Mouse (Mus musculus) left cerebral cortex, adult 2 months (tissue): ENCODE results near the gene Pabpc4. TPM values are rescaled to one million over a fixed set of nuclear protein-coding genes. Genes with fewer than 3 reads are reported as not detected.
"Not testable (repeated sequence)": the region's sequence is repeated elsewhere in the genome, so short reads cannot be mapped to it uniquely, and the experiment has no call there.

Source experiments
- DNase-seq, 2 experiments: peaks; one replicate each; pipeline ENCODE4 v3.0.0; 2021 to 2022; ENCODE audit warnings: low spot score in 2 of 2, mixed read lengths in 1 of 2; ENCODE audit errors: extremely low spot score in 1 of 2
- H3K27ac ChIP-seq: fragments of 200-600 bp; 2 replicates; pipeline ENCODE4 v1.8.1; 2022
- H3K4me3 ChIP-seq: fragments of 200-600 bp; 2 replicates; pipeline ENCODE4 v1.8.1; 2022
- CTCF ChIP-seq: fragments of 200-600 bp; IDR thresholded peaks from 2 replicates; pipeline ENCODE4 v1.8.1; 2022; ENCODE audit warnings: antibody characterized with exemption, mild to moderate bottlenecking, moderate library complexity
- intact Hi-C: fragments of 180-260 bp; cut with DNase I; formaldehyde crosslinking; loops from one replicate; pipeline ENCODE4 v1.15.1; 2025
- total RNA-seq, 2 experiments: library from RNA; stranded (reverse); gene quantifications; 2 replicates each; pipeline ENCODE4 v1.2.3; 2021

The Pabpc4 gene
- total RNA-seq, 2 experiments from 2014 or later: 44.9 to 45.4 TPM

DNA sequence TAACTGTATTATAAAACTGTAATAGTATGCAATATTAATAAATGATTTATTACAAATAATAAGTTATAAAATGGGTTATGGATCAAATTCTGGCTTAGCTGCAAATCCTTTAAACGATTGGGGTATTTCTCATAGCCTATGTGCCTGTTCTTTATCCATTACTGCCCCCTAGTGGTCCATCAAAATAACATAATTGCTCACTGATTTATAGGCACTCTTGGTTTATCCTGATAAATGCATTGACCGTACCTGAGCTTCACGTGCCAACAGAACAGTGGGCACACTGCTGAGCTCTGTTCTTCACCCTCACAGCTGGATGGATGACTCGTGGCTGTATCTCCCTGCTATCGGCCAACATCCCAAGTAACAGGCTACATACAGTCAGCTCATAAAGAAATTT is 7.5 kb upstream of the Pabpc4 start:
- Histone ChIP-seq H3K4me3 (no peak overlapping the region), H3K27ac (no peak overlapping the region)
- peak; percentile 76 for TF ChIP-seq CTCF
- DNase-seq: no peak
- intact Hi-C loops: loop anchor here (1.0 to 5.0 kb wide), 3 partner anchors 35 to 257 kb away; partner anchors contain the start of gene Mycl

DNA sequence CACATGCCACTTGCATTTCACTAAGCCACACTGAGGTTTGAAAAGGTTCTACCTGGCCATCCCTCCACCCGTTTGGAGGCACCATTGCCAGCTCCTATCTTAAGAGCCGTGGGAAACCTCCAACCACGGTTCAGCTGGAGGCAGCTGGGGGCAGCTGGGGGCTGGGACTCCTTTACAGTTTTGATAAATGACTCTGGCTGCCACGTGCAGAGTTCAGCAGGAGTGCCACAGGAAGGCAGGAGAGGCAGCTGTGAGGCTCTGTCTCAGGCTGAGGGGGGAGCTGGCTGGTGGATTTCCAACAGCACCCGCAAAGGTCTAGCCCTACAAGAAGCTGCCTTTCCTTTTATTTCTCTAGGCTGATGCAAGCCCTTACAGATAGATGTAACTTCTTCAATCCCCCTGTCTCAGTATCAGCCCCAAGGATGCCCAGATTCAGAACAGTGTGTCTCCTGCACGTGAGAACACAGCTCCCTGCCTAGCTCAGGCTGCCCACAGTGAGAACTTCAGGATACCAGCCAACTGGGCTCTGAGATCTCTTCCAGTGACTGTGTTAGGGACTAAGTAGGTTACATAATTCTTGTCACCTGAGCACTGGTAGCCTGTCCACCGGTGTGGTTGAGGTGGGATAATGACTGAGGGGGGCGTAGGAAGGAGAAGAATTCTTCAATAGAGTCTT is 1.9 kb upstream of the Pabpc4 start:
- DNase-seq: no peak
- intact Hi-C loops: no loop called here
- Histone ChIP-seq H3K27ac (no peak overlapping the region), H3K4me3 (no peak overlapping the region)
- TF ChIP-seq CTCF: no peak

GRCm38 (mm10) chr4:123271063-123271462 is 8.9 kb downstream of the Pabpc4 start:
- Histone ChIP-seq H3K4me3 (no peak overlapping the region), H3K27ac (no peak overlapping the region)
- no peak; the same call in 1 of the 2 replicates for TF ChIP-seq CTCF
- DNase-seq: no peak
- intact Hi-C loops: no loop called here

- Histone ChIP-seq H3K4me3 (no peak overlapping the region), H3K27ac (no peak overlapping the region)
- DNase-seq: no peak
- intact Hi-C loops: no loop called here
- TF ChIP-seq CTCF: no peak
Observed at GRCm38 (mm10) chr4:123280117-123280516, 18.0 kb downstream of the Pabpc4 start.

DNA sequence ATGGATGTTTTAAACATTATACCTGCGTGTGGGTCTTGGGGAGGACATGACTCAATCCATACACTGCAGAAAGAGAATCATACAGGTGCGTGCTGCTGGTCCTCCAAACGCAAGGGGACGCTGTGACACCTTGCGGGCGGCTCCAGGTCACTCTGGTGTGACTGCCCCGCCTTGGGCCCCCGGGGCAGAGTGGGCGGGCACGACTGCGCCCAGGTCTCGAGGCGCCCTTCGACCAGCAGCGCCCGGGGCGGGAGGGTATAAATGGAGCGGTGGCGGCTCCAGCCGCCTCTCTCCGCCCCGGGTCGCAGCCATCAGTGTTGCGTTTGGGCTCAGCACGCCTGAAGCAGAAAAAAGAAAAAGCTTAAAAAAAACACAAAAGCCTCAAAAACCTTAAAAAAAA is 20.3 kb downstream of the Pabpc4 start:
- peak; percentile 87 to 89 for DNase-seq
- TF ChIP-seq CTCF: peak; percentile 96
- Histone ChIP-seq H3K4me3 (peak overlapping the region; percentile 64), H3K27ac (peak overlapping the region; percentile 81)
- intact Hi-C loops: no loop called here

GRCm38 (mm10) chr4:123282915-123283674 is 20.9 kb downstream of the Pabpc4 start:
- DNase-seq, intact Hi-C loops: not testable (repeated sequence)
- peak overlapping the region; percentile 64 for H3K4me3 ChIP-seq
- H3K27ac ChIP-seq: peak overlapping the region; percentile 44

DNA sequence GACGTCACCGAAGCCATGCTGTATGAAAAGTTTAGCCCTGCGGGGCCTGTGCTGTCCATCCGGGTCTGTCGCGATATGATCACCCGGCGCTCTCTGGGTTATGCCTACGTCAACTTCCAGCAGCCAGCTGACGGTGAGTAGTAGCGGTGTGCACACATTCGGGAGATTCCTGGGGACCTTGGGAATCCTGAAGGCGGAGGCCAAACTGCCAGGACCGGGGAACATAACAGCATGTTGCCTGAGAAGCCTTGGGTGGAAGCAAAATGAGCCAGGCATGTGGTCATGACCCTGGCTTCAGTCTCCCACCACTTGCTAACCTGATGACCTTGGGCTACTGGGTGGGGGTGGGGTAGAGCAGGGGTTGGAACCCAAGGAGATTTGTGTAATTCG is 21.5 kb downstream of the Pabpc4 start:
- intact Hi-C loops, H3K27ac ChIP-seq, DNase-seq: not testable (repeated sequence)

GRCm38 (mm10) chr4:123284731-123285624 is 22.8 kb downstream of the Pabpc4 start:
- intact Hi-C loops: no loop called here
- no peak overlapping the region; the same call in 1 of the 2 replicates for H3K4me3 ChIP-seq
- TF ChIP-seq CTCF: no peak

More for the DNA sequence above, 21.5 kb downstream of the Pabpc4 start:
- peak overlapping the region; percentile 64 for H3K4me3 ChIP-seq

GRCm38 (mm10) chr4:123286790-123287189 is 24.6 kb downstream of the Pabpc4 start:
- no peak for TF ChIP-seq CTCF
- no peak overlapping the region for H3K4me3 ChIP-seq
- no peak for DNase-seq
- no peak overlapping the region for H3K27ac ChIP-seq
- intact Hi-C loops: no loop called here

More at GRCm38 (mm10) chr4:123284731-123285624, 22.8 kb downstream of the Pabpc4 start:
- no peak overlapping the region for H3K27ac ChIP-seq
- DNase-seq: no peak

DNA sequence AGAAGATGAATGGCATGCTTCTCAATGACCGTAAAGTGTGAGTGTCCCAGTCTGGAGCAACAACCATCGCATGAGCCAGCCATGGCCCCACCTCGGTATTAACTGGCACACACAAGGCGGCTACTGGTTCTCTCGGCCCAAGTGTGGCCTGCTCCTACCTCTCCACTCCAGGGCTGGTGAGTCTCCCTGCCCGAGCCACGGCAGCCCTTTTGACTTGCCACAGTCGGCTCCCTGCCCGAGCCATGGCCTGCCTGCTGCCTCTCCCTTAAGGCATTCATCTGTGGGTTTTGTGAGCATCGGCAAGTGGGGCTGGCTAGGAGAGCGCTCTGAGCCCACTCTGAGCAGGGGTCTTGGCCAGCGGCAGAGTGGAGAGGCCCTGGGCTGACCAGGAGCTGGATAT is 26.9 kb downstream of the Pabpc4 start:
- Histone ChIP-seq H3K27ac (no peak overlapping the region), H3K4me3 (no peak overlapping the region)
- intact Hi-C loops: no loop called here
- TF ChIP-seq CTCF: no peak
- DNase-seq: no peak

DNA sequence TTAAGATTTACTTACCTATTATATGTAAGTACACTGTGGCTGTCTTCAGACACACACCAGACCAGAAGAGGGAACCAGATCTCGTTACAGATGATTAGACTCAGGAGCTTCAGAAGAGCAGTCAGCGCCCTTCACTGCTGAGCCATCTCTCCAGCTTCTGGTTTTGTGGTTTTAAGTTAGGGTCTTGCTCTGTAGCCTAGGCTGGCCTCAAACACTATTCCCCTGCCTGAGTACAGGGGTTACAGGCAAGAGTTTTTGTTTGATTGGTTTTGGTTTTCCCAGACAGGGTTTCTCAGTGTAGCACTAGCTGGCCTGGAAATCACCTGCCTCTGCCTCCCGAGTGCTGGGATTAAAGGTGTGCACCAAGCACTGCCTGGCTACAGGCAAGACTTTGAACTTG is 30.2 kb downstream of the Pabpc4 start:
- DNase-seq: no peak
- intact Hi-C loops: no loop called here
- no peak overlapping the region for H3K27ac ChIP-seq
- TF ChIP-seq CTCF: no peak
- no peak overlapping the region for H3K4me3 ChIP-seq

DNA sequence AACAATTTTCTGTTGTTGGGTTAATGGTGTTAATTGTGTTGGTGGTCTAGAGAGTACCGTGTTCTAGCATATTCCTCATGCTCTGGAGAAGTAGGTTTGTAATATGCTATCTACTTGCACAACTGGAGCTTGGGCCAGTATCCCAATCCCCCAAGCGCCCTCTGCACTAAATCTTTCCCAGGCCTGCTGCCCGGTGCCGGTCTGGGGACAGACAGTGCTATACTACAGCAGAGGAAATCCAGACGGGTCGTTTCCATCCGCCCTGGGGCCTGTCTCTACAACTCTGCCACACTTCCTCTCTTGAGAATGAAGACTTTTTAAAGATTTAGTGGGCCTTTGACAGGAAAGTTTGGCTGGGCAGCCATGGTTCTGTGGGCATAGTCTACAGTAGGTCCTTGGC is 30.8 kb downstream of the Pabpc4 start:
- TF ChIP-seq CTCF: no peak
- intact Hi-C loops: no loop called here
- Histone ChIP-seq H3K4me3 (no peak overlapping the region), H3K27ac (no peak overlapping the region)
- DNase-seq: no peak
